Mouse (Mus musculus) testis, adult 2 months (tissue): Measurements from ENCODE around the gene Lig4.

ENCODE experiments used
- CTCF ChIP-seq: fragments of 200-500 bp; IDR thresholded peaks from 2 replicates; pipeline ENCODE4 v1.5.1; 2012; ENCODE audit warnings: low read depth, mild to moderate bottlenecking, inconsistent platforms, low read length, moderate library complexity; ENCODE audit not compliant: control insufficient read depth, insufficient read depth, insufficient replicate concordance
- POLR2A ChIP-seq: fragments of 200-500 bp; IDR thresholded peaks from 2 replicates; pipeline ENCODE4 v1.6.1; 2012; ENCODE audit warnings: low read depth, mild to moderate bottlenecking, inconsistent platforms, low read length, moderate library complexity; ENCODE audit not compliant: control insufficient read depth

GRCm38 (mm10) chr8:9929746-9930445 is 47.6 kb downstream of the Lig4 start:
- TF ChIP-seq POLR2A (no peak), CTCF (no peak)
